Mouse (Mus musculus) embryonic stem cell, embryonic (primary cell): ENCODE measurements at regions not wholly inside any gene's neighbourhood (a gene's known extent, or its start where the extent isn't known, plus 50 kb on each side); places are given as distances from the start of the nearest gene placed in this dataset.

Source experiments
- CTCF ChIA-PET, 4 experiments: fragments of 300-600 bp in 2 of 4; fragments of 350-600 bp in 2 of 4; sonication (Branson Sonifier 250); formaldehyde crosslinking; loops; one replicate each; lab custom pipeline; 2022; ENCODE audit warnings: inconsistent platforms in 2 of 4; lab: Charles Lee
- POLR2A ChIA-PET, 4 experiments: fragments of 300-600 bp in 2 of 4; fragments of 350-600 bp in 2 of 4; sonication (Branson Sonifier 250); formaldehyde crosslinking; loops; one replicate each; lab custom pipeline; 2022; ENCODE audit warnings: antibody characterized with exemption in 4 of 4, inconsistent platforms in 1 of 4; lab: Charles Lee

DNA sequence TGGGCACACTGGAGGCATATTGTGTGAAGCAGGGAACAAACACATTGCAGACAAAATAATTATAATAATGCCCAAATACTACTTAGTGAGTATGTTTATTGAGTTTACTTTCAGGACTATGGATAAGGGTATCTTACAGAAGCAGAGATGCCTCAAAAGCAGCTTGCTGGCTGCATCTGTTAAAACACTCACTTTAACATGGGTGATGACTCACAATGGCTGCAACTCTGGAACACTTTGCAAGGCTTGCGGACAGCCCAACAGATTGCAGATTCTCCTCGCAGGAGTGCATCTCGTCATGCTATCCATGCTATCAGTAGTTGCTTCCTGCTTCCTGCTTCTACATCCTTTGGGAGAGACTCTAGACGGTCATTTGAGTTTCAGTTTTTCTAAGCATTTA lies 373.2 kb upstream of the Arpp21 start:
- ChIA-PET CTCF (no interaction called here), POLR2A (no interaction called here)

DNA sequence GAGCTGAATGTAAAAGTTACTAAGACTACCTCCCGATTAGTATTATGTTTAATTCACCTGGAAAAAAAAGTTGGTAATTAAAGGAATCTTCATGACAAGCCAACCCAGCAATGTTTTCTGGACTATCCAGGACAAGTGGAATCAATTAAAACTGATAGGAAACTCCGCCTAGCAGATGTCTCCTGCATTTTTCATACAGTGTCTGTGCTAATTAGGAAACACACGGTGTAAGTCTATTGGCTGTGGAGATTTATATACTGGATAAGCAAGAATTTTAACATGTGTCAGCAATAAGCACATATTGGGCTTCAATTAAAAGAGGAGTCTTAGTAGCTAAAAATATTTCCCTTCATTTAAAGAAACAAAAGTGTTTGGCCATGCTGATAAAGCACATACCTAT lies 371.5 kb upstream of the Arpp21 start:
- POLR2A ChIA-PET: no interaction called here
- CTCF ChIA-PET: interaction anchor here in 1 of 4 experiments (0.7 kb wide), 1 partner anchor 13 kb away, joined by 3 read pairs; no protein-coding TSS in a partner anchor

DNA sequence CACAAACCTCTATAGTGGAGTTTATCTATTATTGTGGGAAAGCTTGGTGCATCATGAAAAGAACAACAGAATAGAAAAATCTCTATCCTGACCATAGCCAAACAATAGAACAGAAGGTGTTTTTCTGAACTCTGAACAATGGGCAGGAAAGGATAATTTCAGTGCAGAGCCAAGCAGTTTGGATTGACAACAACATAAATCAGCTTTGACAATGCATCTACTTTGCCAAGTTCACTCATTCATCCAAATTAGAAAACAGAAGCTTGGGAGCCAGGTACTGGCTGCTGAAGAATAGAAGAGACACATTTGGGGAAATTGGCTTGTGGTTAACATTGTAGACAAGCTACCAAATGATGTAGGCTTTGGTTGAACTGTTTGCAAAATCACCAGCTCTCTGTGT lies 360.0 kb upstream of the Arpp21 start:
- POLR2A ChIA-PET: no interaction called here
- CTCF ChIA-PET: no interaction called here

DNA sequence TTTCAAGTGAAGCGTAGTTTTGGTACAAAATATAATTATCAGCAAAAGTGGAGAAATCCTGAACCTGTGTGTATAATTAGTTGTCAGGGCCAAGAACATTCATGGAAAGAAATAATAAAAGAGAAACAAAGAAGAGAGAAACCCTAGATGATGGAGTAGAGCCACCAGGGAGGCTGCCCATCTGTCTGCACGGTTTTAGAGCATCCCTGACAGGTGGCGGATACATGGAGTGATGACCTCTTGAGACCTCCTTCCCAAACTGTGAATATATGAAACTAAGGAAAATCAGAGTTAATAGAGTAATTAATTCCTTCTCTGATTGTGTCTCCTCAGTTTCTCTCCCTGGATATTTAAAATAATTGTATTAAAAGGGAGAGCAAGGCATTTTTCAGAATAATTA lies 354.5 kb upstream of the Arpp21 start:
- POLR2A ChIA-PET: no interaction called here
- CTCF ChIA-PET: no interaction called here

DNA sequence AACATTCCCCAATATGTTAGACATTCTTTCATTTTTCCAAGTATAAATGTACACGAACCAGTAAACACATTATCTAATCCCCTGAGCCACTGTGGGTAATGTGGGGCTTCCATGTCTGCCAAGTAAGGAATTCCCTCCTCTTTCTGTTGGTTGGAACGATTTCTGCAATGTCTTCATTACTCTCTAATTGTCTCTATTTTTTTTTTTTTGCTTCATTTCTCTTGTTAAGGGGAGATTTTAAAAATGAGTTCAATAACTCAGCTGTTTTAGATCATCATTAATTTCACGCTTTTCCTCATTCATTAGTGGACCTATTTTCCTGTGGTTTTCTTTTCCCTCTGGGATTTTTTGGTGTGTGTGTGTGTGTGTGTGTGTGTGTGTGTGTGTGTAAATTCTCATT lies 337.6 kb upstream of the Arpp21 start:
- ChIA-PET POLR2A (no interaction called here), CTCF (no interaction called here)

DNA sequence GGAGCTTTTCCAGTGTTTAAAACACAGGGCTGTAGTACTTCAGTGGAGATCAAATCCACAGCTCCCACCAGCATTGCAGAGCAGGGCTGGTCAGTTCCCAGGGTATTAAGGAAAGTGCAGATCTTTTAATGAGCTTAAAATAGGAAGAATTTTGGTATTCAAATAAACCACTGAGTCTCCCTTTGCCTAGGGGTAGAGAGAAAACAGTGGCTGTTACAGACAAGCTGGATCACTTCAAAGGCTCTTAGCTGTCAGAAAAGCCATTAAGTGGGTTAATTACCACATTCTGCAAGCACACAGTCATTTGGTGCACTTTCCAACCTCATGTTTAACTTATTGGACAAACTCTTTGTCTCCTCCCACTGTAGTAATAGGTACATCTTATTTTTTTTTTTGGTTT lies 325.6 kb upstream of the Arpp21 start:
- POLR2A ChIA-PET: no interaction called here
- CTCF ChIA-PET: no interaction called here

DNA sequence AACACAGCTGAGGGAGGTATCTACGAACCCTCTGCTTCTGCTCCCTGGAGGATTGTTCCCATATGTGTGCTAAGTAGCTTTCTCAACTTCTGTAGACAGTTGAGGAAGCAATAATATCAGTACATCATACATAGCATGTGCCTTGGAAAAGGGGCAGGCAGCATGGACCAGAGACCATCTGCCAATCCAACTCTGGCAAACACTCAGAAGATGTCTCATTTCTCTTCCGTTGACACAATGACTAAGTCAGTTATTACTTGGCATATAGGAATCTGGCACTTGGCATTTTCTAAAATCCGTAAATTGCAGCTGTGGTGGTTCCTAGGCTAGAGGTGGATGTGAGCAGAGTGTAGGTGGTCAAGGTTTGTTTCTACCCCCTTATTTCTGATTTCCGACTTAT lies 324.5 kb upstream of the Arpp21 start:
- CTCF ChIA-PET: no interaction called here
- POLR2A ChIA-PET: no interaction called here

DNA sequence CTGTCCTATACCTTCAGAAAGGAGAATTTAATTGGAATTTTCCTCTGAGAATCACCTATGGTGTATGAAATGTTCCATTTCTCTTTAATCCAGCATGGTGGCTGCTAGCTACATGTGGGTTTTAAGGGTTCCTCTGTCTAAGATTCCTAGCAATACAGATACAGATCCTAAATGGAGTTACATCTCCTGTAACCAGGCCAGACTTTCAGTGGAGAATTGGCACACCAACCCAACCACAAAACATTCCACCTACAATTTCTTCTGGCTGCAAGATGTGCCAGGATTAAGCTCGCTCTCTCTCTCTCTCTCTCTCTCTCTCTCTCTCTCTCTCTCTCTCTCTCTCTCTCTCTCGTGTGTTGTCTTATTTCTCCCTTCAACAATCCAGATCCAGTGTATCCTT lies 302.2 kb upstream of the Arpp21 start:
- ChIA-PET POLR2A (no interaction called here), CTCF (no interaction called here)

DNA sequence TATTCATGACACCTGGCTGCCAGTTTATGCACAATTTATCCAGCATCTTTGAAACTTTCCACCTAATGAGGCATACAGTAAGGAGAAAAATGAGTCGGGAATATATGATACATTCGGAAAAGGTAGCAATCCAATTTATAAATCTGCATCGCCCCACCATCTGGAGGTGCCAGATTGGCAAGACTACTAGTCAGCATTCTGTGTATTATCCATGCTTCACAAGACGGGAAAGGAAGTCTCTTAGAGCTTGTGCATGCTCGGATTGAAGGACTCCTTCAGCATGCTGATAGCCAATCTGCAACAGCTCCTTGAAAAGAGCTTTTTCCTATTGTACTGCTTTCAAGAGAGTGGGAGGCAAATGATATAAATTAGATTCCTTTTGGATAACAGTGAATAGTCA lies 289.6 kb upstream of the Arpp21 start:
- ChIA-PET POLR2A (interaction anchor here in 1 of 4 experiments (0.9 kb wide), 1 partner anchor 135 kb away, joined by 3 read pairs; no protein-coding TSS in a partner anchor), CTCF (no interaction called here)

DNA sequence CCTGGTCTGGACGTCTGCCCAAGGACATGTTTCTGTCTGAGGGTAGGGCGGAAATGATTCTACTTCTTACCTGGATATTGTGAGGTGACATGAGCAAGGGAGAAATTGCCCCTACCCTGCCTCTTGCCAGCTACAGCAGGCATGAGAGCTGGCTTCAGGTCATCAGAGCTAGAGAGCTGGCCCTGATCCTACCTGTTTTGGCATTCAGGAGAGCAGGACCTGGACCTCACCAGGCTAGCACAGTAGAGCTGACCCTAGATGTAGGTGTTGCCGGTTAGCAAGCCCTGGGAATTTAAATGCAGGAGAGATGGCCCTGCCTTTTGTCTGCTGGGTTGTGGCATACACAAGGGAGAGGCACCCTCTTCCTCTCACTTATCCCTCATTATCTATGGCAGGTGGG lies 287.5 kb upstream of the Arpp21 start:
- ChIA-PET POLR2A (no interaction called here), CTCF (no interaction called here)

DNA sequence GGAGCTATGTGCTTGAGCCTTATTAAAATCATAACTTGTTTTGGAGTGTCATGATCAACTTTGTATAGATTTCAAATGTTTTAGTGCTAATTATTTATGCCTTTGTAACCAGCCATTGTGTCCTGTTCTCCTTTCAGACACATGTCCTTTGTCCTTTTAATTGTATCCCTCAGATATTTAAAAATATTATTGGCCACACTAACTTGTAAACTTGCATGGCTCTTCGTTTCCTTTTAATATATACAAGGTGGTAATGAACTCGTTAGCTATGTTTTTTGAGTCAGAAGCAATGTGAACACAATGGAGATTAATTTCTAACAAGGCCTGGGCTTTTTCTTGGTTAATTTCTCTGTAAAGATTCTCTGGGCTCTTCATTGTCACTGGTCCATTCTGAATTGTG lies 275.0 kb upstream of the Arpp21 start:
- ChIA-PET POLR2A (no interaction called here), CTCF (no interaction called here)

DNA sequence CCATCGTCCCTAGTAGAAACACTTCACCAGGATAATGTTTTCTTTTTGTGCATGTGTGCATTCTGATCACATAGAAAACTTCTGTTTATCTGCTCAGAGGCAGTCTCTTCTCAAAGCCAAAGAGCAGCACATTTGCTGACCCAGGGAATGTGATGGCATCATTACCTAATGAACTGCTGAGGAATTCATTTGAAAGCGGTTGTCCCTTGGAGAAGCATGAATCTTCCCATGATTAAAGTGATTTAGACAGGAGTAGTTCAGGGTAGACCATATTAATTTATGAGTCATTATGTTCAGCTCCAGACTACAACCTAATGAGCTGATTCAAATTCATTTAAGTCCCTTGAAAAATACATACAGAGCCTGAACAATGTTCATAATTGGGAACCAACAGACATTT lies 271.1 kb upstream of the Arpp21 start:
- CTCF ChIA-PET: no interaction called here
- POLR2A ChIA-PET: no interaction called here

DNA sequence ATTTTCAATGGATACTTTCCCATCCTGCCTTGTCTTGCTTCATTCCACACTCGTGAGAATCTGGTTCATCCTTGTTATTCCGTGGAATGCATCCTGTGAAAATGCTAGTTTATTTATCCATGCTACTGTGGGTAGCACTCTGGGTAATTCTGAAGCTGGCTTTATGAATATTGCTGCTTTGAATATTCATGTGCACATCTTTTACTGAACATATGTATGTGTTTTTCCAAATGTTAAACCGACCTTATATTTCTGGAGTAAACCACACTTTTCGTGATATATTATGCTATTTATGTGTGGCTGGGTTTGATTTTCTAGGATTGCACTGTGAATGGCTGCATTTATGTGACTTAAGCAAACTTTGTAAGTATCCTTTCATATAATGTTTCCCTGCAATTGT lies 262.9 kb upstream of the Arpp21 start:
- CTCF ChIA-PET: no interaction called here
- POLR2A ChIA-PET: no interaction called here

DNA sequence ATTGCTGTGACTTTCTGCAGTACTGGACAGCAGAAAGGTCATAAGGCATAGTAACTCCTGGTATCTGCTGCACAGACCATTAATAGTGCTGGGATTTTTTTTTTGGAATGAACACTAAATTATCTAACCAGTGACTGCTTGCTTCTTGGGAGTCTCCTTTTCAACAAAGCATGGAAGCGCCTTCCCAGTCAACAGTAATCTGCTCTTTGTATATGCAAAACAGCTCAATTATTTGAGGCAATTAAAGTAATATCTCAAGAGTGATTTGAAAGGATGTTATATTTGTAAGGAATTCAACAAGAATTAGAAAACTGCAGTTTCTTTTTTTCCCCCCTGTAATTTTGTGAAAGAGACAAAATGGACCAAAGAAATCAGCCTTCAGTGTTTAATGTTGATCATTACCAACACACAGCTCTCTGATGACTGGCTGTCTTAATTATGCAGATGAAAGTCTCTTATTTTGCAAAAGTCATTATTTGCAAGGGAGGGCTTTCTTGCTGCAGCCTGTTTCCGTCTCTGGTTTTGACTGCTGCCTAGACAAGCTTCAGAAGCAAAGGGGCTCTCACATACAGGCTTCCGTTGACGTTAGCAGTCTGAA lies 260.3 kb upstream of the Arpp21 start:
- ChIA-PET POLR2A (no interaction called here), CTCF (no interaction called here)

DNA sequence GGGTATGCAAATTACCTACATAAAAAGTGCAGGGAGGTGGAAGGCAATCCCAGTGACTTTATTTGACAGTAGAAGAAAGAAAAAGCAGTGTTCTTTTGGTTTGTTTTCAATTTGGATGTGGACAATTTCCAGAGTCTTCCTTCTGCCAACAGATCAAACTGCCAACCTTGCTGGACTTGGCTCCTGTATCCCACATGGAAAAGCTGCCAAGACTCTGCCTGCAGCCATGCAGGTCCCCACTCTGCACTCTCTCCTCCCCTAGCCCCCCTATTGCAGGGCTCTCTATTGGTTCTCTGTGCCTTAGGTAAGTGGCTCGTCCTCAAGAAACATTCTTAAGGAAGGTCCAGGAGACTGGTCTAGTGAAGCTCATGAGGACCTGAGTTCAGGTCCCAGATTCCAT lies 255.2 kb upstream of the Arpp21 start:
- ChIA-PET CTCF (no interaction called here), POLR2A (interaction anchor here in 1 of 4 experiments (1.1 kb wide), 1 partner anchor 9 kb away, joined by 3 read pairs; no protein-coding TSS in a partner anchor)

DNA sequence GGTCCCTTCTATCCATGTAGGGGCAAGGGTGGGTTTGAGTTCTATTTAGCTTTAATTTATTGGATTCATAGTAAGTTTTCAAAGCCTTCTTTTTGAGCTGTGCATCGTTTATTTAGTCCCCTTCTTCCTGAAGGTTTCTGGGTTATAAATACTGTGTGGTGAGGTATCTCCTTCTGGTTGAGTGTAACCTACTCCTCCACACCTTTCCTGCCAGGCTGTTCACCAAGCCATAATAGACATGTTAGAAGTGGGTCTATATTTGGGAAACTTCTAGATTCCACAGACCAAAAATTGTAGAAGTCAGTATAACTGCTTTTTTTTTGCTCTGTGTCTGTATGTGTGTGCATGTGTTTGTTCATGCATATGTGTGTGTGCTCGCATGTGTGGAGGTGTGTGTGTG lies 240.9 kb upstream of the Arpp21 start:
- ChIA-PET POLR2A (interaction anchor here in 1 of 4 experiments (0.7 kb wide), 1 partner anchor 9 kb away, joined by 3 read pairs; no protein-coding TSS in a partner anchor), CTCF (no interaction called here)

DNA sequence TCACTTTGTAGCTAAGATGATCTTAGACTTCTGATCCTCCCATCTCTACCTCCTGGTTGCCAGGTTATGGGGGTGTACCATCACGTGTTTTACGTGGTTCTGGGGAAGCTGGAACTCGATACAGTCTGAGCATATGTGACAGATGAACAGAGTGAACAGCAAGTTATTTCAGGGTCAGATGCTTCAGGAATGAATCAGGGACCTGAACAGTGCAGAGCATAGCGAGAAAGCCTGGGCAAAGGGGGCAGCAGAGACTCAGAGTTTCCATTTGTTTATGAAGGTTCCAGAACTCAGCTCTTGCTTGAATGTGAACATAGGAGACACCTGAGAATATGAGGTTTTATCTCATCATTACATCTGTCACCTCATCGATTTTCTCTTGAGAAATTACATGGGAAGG lies 221.9 kb upstream of the Arpp21 start:
- ChIA-PET POLR2A (no interaction called here), CTCF (no interaction called here)

DNA sequence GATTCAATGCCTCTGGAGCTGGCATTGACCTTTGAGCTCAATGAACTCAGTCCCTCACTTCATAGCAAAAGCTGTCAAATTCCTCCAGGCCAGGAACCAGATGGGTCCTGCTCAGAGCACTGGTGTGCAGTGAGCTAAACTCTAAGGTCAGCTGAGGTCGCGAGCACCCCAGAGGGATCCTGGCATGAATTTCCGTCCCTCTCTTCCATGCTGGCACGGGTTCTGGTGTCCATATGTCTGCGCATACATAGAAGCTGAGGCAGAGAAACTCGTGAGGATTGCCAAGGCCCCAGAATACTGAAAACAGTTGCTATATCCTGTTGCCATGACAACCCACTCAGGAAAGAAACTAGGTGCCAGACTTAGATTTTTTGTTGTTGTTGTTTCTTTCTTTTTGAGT lies 219.0 kb upstream of the Arpp21 start:
- ChIA-PET POLR2A (no interaction called here), CTCF (no interaction called here)

DNA sequence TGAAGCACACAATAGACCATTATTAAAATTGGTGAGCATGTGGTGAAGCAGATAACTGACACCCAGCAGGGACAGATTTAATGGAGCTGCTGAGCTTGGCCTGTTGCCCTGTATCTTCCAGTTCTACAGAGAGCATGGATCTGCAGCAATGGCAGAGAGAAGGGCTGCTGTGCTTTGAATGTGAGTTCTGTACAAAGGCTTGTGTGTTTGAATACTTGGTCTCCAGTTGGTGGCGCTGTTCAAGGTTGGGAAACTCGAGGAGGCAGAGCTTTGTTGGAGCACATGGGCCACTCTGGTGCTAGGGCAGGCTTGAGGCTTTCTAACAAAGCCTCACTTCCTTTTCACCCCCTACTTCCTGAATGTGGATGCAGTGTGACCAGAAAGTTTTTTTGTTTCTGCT lies 211.8 kb upstream of the Arpp21 start:
- ChIA-PET CTCF (interaction anchor here in 1 of 4 experiments (0.9 kb wide), 1 partner anchor 21 kb away, joined by 4 read pairs; no protein-coding TSS in a partner anchor), POLR2A (interaction anchor here in 1 of 4 experiments (0.5 kb wide), 1 partner anchor 104 kb away, joined by 3 read pairs; no protein-coding TSS in a partner anchor)

DNA sequence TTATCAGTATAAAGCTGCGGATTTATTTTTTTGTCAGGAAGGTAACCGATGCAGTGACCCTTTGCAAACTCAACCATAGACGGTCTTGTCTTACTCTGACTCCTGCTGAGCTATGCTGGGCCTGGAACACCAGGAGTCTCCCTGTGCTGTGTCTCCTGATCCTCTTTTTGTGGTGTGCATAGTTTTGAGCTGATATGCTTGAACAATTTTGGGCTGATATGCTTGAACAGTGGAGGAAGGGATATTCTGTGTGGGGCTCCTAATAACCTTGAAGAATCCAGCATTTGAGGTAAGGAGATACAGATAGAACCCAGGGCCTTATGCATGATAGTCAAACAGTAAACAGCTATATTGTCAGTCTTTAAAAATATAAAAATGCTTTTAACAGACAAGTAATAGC lies 211.2 kb upstream of the Arpp21 start:
- POLR2A ChIA-PET: interaction anchor here in 1 of 4 experiments (0.5 kb wide), 1 partner anchor 103 kb away, joined by 3 read pairs; no protein-coding TSS in a partner anchor
- CTCF ChIA-PET: interaction anchor here in 1 of 4 experiments (0.9 kb wide), 1 partner anchor 20 kb away, joined by 4 read pairs; no protein-coding TSS in a partner anchor

DNA sequence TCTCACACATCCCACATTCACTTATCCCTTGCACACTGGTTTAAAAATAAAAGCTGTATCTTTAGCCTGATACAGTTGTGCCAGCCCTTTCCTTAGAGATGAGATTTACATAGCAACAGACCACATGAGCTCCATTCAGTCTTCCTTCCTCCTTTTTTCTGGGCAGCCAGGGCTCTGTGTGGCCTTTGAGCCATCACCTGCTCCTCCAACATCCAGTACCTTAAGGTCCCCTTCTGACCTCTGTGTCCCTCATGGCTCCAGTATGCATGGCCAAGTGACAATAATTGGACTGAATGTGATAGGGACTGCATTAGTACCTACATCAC lies 210.3 kb upstream of the Arpp21 start:
- POLR2A ChIA-PET: no interaction called here
- CTCF ChIA-PET: no interaction called here
